Mouse (Mus musculus): ENCODE measurements around the gene Tspan8. TPM values are rescaled to one million over a fixed set of nuclear protein-coding genes. Genes with fewer than 3 reads are reported as not detected.
A peak's percentile ranks its signal among the peaks of the same experiment; 100 is the strongest.

Gene Tspan8
- 32.0 and 61.3 TPM in 2 replicates for polyA plus RNA-seq (2012; rRNA removed)

DNA sequence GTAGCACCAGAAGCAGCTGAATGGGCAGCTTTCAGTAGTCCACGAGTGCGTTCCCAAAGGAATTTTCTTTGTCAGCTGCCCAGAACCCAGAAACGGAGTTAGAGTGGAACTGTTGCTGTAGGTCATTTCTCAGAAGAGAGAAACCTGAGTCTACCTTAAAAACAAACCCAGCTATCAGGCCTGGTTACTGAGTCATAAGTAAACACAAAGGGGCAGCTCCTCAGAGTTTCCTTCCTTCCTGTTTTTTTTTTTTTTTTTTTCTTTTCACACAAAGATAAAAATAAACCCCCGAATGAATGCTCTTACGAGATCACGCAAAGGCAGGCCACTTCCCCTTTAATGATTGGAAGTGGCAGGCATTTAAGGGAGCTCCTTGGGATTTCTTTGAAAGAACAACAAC lies at the start of gene Tspan8:
Tspan8 (plus strand) TSS at position 322 of the 400 bp plus-strand sequence.
- WGBS = 14% methylated on average over 6 of the region's 6 CpGs
- H3K4me1 ChIP-seq (ENCODE audit: control insufficient read depth, insufficient read depth, low read length) = peaks cover 5% of the 10 kb centered on the region
- TF ChIP-seq POLR2A (IDR thresholded peaks at IDR 0.05; ENCODE audit: borderline replicate concordance, extremely low read depth, low read depth, low read length) (no peak), CTCF (IDR thresholded peaks at IDR 0.05; ENCODE audit: insufficient read depth, low read length) (no peak)
- peak within 1 kb of the TSS; percentile 69 for H3K4me3 ChIP-seq (replicated peaks; ENCODE audit: extremely low read depth, low read depth, low read length)
- no peak for DNase-seq

DNA sequence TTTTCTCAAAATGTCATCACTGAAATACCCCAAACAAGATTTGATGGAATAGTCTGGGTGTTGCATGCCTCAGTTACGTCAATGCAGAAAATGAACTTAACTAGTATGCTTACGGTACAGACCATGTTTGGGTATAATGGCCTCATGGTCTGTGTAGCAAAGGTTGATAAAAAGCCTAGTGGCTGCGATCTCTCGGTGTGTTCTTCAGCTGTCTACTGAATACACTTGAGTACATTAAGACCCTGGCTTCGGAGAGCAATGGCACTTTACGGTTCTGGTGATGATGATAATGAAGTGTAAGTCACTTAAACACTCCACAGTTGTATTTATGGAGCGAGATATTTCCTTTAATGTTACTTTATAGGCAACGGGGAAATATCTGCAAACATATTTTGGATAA lies 46.6 kb upstream of the Tspan8 start:
- no peak overlapping the region for H3K4me3 ChIP-seq (replicated peaks; ENCODE audit: extremely low read depth, low read depth, low read length)
- H3K4me1 ChIP-seq (ENCODE audit: control insufficient read depth, insufficient read depth, low read length) = no peaks in the 10 kb centered on the region
- DNase-seq = no peak
- TF ChIP-seq CTCF (IDR thresholded peaks at IDR 0.05; ENCODE audit: insufficient read depth, low read length) (no peak), POLR2A (IDR thresholded peaks at IDR 0.05; ENCODE audit: borderline replicate concordance, extremely low read depth, low read depth, low read length) (no peak)
- 89% methylated on average over 8 of the region's 8 CpGs for WGBS

DNA sequence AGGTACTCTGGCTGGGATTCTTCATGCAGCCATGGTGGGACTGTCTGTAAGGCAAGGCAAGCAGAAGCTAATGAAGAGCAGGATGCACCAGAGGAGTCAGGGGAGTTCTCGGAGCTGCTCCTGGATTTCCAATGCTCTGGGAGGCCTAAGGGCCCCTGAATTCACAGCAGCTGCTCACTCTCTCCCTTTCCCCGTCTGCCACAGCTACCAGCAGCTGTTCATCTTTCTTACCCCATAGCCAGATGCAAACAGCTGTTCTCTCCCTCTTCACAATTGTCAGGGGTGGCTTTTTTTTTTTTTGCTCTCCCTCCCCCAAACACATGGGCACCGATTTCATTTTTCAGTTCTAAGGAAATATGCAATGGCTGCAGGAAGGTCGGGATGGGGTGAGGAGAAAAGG lies 42.2 kb upstream of the Tspan8 start:
- TF ChIP-seq CTCF (IDR thresholded peaks at IDR 0.05; ENCODE audit: insufficient read depth, low read length) (no peak), POLR2A (IDR thresholded peaks at IDR 0.05; ENCODE audit: borderline replicate concordance, extremely low read depth, low read depth, low read length) (no peak)
- H3K4me1 ChIP-seq (ENCODE audit: control insufficient read depth, insufficient read depth, low read length) = no peaks in the 10 kb centered on the region; the same call in 1 of the 2 replicates
- 51% methylated on average over 4 of the region's 4 CpGs for WGBS
- H3K4me3 ChIP-seq (replicated peaks; ENCODE audit: extremely low read depth, low read depth, low read length) = no peak overlapping the region
- DNase-seq = no peak

DNA sequence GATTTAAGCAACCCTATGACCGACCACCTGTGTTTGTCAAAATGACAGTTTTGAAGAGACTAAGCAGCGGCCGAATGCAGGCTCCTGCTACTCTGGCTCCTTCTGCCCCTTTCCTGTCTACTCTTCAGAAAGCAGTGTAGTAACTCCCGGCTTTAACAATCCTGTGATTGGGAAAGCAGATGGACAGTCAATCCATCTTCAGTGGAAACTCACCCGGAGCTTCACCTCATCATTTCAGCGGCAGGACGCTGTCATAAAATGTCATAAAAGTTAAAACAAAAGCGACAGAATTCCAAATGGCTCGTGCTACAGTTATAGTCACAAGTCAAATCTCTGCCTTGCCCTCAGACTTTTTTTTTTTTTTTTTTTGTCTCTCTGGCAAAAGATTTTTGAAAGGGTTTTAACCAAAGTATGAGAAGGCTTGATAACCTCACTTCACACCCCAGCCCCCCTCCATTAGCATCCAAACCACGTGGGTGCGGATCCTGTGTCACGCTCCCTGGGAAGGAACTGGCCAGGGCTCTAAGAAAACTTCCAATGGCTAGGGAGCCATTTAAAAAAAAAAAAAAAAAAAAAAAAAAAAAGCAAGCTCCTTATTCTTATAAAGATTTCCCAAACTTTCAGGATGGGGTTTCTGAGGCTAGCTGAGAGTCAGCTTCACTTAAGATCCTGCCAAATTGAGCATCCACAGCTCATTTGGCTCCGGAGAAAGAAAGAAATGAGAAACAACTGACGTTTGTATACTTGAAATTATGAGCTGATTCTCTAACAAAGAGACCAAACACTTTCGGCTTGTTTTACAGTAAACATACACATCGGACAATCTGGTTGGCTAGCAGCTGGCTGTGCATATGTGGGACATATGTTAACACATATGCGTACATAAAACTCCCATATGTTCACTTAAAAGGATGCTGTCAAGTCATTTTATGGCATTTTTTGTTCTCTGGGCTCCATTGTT lies 40.4 kb upstream of the Tspan8 start:
- Histone ChIP-seq H3K4me1 (ENCODE audit: control insufficient read depth, insufficient read depth, low read length) (no peaks in the 10 kb centered on the region; the same call in 1 of the 2 replicates), H3K4me3 (replicated peaks; ENCODE audit: extremely low read depth, low read depth, low read length) (no peak overlapping the region)
- DNase-seq = no peak
- 42% methylated on average over 17 of the region's 17 CpGs for WGBS
- TF ChIP-seq CTCF (IDR thresholded peaks at IDR 0.05; ENCODE audit: insufficient read depth, low read length) (no peak), POLR2A (IDR thresholded peaks at IDR 0.05; ENCODE audit: borderline replicate concordance, extremely low read depth, low read depth, low read length) (no peak)

DNA sequence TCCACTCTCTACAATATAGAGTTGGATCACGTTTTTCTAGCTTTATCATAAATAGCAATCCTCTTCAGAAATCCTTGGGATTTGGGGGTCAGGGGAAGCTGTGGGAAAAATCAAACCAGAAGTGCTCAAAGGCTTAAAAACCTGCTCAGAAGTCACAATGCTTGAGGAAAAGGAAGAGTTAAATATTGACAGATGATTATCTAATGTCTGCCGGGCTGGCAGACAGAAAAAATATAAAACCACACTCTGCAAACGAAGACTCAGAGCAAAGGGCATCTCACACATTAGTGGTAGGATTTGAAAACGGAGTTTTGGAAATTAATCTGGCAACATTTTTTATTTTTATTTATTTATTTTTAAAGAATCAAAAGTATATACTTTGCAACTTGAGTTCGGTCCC lies 39.3 kb upstream of the Tspan8 start:
- Histone ChIP-seq H3K4me3 (replicated peaks; ENCODE audit: extremely low read depth, low read depth, low read length) (no peak overlapping the region), H3K4me1 (ENCODE audit: control insufficient read depth, insufficient read depth, low read length) (no peaks in the 10 kb centered on the region; the same call in 1 of the 2 replicates)
- WGBS = 44% methylated on average over 5 of the region's 5 CpGs
- DNase-seq = no peak
- TF ChIP-seq POLR2A (IDR thresholded peaks at IDR 0.05; ENCODE audit: borderline replicate concordance, extremely low read depth, low read depth, low read length) = no peak
- TF ChIP-seq CTCF (IDR thresholded peaks at IDR 0.05; ENCODE audit: insufficient read depth, low read length) = no peak

DNA sequence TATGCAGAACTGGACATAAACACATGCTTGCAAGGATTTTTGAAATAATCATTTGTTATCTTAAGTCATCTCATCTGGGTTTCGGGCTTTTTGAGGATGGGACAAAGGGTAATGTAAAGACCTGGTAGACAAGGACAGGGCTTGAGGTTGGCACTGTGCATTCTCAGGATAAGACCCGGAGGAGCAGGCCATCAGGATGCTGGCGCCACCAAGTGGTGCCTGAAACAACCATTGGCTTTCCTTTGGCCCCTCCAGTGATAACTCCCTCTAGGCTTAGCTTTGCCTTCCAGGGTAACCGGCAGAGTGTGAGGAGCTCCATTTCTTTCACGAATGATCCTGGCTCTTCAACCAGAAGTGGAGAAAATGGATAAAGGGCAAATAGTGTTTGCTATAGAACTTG lies 38.0 kb upstream of the Tspan8 start:
- peak; percentile 22 for DNase-seq
- no peak overlapping the region for H3K4me3 ChIP-seq (replicated peaks; ENCODE audit: extremely low read depth, low read depth, low read length)
- TF ChIP-seq POLR2A (IDR thresholded peaks at IDR 0.05; ENCODE audit: borderline replicate concordance, extremely low read depth, low read depth, low read length) (no peak), CTCF (IDR thresholded peaks at IDR 0.05; ENCODE audit: insufficient read depth, low read length) (peak; percentile 63)
- WGBS = 50% methylated on average over 5 of the region's 5 CpGs
- H3K4me1 ChIP-seq (ENCODE audit: control insufficient read depth, insufficient read depth, low read length) = no peaks in the 10 kb centered on the region; the same call in 1 of the 2 replicates

DNA sequence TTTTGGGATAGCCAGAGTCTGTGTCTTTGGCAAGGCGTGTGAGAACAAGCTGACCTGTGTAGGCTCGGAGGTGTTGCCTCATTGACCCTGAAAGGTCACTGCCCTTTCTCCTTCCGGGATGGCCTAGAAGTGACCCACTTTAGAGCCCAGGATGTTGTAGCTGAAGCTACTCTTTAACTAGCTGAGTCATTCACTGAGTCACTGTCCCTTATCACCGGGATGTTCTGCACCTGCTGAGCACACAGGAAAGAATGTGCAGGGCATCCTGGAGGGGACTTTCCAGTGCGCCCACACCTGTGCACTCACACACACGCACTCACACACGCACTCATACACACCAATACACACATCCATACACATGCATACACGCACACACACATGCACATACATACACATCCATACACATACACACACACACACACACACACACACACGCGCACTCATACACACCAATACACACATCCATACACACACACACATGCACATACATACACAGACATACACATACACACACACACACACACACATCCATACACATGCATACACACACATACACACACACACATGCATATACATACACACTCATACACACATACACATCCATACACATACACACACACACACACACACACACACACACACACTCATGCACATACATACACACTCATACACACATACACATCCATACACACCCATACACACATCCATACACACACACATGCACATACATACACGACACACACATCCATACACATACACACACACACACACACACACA lies 36.2 kb upstream of the Tspan8 start:
- TF ChIP-seq CTCF (IDR thresholded peaks at IDR 0.05; ENCODE audit: insufficient read depth, low read length) (no peak), POLR2A (IDR thresholded peaks at IDR 0.05; ENCODE audit: borderline replicate concordance, extremely low read depth, low read depth, low read length) (no peak)
- Histone ChIP-seq H3K4me1 (ENCODE audit: control insufficient read depth, insufficient read depth, low read length) (no peaks in the 10 kb centered on the region; the same call in 1 of the 2 replicates), H3K4me3 (replicated peaks; ENCODE audit: extremely low read depth, low read depth, low read length) (no peak overlapping the region)
- DNase-seq = no peak
- WGBS = 76% methylated on average over 11 of the region's 11 CpGs

DNA sequence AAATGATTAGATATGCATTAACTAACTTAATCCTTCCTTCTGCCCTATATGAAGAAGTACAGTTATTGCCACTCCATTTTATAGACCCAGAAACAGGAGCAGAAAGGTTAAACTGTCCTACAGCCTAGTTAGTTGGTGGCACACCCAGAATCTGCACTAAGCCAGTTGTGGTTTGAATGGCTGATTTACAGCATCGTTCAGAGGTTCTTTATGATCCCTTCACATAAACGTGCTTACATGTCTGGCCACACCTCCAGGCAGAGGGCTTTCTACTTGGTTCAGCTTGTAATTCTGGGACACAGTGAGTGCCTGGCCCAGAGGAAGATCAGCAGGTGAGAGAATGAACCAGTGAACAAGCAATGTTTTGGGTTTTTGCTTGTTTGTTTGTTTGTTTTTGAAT lies 33.4 kb upstream of the Tspan8 start:
- WGBS = 53% methylated on average over 2 of the region's 2 CpGs
- H3K4me3 ChIP-seq (replicated peaks; ENCODE audit: extremely low read depth, low read depth, low read length) = no peak overlapping the region
- TF ChIP-seq CTCF (IDR thresholded peaks at IDR 0.05; ENCODE audit: insufficient read depth, low read length) (no peak), POLR2A (IDR thresholded peaks at IDR 0.05; ENCODE audit: borderline replicate concordance, extremely low read depth, low read depth, low read length) (no peak)
- DNase-seq = no peak
- H3K4me1 ChIP-seq (ENCODE audit: control insufficient read depth, insufficient read depth, low read length) = no peaks in the 10 kb centered on the region

DNA sequence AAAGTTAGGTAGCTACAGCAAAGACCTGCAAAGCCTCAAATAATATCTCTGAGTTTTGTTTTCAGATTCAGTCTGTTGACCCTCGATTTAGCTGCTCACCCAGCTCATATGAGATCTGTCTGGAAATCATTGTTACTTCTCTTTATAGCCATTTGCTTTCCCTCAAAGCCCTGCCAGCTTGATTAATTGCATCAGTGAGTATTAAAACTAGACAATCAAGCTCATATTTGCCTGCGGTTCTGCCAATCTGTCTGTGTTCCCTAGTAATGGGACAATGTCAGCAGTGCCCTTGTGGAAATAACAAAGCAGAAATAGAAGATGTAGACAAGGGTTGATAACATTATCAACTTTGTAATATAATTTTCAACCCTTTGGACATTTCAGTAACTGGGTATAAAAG lies 25.8 kb upstream of the Tspan8 start:
- DNase-seq = no peak
- H3K4me3 ChIP-seq (replicated peaks; ENCODE audit: extremely low read depth, low read depth, low read length) = no peak overlapping the region
- H3K4me1 ChIP-seq (ENCODE audit: control insufficient read depth, insufficient read depth, low read length) = no peaks in the 10 kb centered on the region
- WGBS = 80% methylated on average over 2 of the region's 2 CpGs
- no peak for TF ChIP-seq CTCF (IDR thresholded peaks at IDR 0.05; ENCODE audit: insufficient read depth, low read length)
- no peak for TF ChIP-seq POLR2A (IDR thresholded peaks at IDR 0.05; ENCODE audit: borderline replicate concordance, extremely low read depth, low read depth, low read length)

All from lung, adult 2 months (tissue).